Mouse (Mus musculus) testis, postnatal 10 days (tissue): ENCODE measurements at regions not wholly inside any gene's neighbourhood (a gene's known extent, or its start where the extent isn't known, plus 50 kb on each side); places are given as distances from the start of the nearest gene placed in this dataset.

Experiments
- DNase-seq: peaks from one replicate; pipeline ENCODE4 v3.0.0; 2021; ENCODE audit warnings: low spot score

DNA sequence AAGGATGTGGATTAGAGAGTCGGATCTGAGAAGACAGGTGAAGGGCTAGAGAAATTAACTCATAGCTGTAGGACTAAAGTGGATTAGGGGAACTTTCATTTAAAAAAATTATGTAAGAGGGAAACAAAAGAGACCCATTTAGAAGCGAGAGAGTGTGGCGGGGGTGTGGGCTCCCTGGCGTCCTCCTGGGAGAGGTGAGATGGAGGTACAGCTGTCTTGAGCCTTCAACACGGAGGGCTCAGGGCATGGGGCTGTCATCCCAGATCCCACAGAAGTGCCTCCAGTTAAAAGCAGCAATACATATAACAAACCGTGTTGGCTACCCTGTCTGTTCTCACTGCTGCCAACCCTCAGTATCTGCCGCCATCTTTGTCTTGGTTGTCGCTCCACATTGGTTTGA lies 284.6 kb upstream of the Prickle1 start:
- DNase-seq = no peak

DNA sequence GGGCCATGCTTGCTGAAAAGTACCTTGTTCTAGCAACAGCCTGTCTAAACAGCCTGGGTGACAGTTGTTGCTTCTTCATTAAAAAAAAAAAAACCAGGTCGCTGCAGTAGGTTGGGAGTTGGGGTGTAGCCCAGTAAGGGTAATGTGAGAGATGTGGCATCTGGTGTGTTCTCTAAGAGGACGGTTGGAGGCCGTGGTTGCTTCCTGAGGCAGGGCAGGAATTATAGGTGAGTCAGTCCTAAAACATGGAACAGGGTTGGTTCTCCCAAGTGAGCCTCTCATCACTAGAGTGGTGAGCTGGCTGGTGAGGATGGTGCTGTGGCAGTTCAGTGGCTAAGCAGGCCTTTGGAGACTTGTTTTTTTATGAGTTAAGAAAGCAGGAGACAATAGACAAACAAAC lies 283.3 kb upstream of the Prickle1 start:
- DNase-seq = no peak

DNA sequence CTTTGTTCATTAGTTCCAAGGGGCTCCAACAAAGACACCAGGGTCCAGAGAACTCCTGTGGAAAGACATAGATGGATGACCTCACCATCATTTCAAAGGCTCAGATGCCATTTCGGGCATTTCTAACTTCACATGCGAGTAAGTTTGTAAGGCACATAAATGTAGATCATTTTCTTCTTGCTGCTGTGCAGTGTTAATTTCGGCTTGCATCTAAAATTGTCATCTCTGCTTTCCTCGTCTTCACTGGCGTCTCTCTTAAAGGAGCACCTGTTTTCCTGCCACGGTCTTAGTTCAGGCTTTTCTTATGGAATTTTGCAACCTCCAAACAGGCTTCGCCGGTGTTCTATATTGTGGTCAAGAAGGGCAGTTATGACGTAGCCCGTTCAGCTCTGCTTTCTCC lies 280.6 kb upstream of the Prickle1 start:
- no peak for DNase-seq

DNA sequence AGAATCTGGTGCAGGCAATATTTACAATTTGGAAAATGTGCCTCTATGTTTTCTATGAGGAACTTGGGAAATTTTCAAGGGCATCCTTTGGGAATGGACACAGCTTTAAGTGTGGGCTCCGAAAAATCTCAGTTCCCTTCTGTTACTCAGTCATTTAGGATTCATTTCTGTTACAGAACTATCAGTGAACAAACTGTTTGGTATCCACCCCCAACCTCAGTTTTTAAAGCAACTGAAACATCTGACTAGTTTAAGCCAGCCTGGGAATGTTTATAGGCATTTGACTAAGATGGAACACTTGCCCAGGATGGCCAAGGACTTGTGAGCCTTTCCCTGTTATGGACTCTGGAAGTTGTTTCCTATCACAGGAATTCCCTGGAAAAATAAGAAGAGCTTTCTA lies 280.0 kb upstream of the Prickle1 start:
- DNase-seq = no peak

DNA sequence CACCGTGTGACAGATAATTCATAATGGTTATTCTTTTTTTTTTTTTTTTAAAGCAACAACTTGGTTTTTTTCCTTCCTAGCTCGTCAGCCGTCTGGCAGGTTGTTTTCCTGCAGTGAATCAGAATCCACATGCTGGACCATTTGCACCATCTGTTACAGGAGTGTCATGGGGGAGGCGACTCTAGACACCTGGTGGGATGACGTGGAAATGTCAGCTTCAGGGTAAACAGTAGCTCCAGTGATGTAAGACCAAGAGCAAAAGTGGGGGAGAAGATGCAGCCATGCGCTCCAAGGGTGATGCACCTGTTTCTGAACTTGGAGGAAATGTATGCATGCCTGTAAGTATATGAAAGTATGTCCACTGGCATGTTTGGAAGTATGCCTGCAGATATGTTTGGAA lies 278.5 kb upstream of the Prickle1 start:
- no peak for DNase-seq

DNA sequence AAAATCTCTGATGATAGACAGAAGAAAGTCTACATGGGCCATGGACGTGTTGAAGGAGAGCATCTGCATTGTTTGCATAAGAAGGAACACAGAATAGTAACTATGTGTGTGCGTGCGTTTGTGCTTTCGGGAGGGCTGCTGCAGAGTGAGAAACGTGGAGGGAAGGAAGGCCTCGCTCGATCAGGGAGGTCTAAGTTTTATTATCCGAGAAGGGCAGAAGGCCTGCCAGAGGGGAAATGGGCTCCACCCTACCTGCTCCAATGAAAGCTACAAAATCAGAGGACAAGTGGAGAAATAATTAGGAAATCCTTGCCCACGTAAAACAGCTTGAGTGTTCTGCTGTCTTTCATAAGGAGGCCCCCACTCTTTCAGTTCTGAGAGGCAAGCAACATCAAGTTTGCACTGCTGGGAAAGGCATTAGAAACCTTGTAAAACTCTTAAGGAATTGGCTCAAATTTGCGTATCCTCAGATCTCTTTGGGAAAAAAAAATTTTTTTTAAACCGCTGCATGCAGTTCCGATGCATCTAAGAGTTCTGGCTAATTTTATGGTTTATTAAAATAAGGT lies 261.7 kb upstream of the Prickle1 start:
- DNase-seq = no peak

DNA sequence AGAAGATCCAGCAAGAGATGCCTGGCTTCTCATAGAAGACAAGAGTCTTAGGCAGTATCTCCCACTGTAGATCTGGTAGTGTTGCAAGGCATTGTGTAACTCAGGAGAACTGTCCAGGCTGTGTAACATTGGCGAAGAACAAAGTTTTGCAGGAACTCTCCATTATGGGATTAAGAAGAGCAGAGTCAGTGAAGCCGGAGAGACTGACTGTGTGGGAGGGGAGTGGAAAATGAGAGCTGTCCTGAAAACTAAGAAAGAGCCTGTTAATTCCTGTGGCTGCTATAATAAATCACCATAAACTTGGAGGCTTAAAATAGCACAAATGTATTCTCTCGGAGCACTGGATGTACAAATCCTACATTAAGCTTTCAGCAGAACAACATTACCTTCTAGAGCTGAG lies 257.5 kb upstream of the Prickle1 start:
- DNase-seq = no peak

DNA sequence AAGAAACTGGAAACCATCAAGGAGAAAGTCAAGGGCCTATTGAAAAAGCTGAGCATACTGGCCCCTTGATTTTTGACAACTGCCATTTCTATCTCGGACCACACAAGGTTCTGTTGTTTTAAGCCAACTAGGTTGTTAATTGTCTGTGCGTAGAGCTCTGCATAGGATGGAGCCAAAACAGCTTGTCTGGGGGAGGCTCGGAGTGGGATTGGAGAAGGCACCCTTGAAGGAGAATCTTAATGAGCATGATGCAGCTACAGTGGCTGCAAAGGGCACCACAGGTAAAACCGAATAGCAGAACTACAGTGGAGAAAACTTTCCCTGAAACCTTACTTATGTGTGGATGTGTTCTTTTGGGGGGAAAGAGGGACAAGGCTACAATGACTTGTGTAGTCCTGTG lies 256.4 kb upstream of the Prickle1 start:
- no peak for DNase-seq

DNA sequence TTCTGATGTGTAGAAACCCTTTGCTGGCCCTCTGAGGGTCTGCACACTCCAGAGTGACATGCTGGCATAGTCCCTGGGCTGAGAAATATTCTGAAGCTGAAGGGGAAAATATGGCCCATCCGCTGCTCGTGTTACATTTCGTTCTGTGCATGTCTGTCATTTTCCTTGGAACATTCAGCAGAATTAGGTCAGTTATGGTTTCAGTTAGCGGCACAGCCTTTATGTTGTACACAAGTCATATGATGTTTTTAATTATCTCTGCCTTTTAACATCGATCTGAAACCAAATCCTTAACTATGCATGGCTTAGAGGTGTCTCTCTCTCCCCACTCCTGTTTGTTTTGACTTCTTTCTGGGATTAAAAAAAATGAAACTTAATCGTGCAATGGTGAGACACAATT lies 254.7 kb upstream of the Prickle1 start:
- DNase-seq = no peak

DNA sequence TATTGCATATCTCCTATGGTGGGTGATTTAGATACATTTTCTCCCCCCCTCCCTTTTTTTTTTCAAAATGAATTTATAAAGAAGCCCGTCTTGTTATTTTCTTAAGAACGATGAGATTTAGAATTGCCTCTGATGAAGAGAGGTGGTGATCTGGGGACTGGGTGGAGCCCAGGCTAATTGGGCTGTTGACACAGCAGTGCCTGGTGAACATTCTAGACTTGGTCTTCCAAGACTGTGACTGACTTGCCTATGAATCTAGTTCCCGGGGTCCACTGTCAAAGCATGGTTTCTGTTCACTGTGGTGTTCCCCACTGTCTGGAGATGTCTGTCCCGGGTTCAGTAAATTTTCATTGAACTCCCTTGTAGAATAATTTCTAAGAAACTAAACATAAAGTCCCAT lies 253.1 kb upstream of the Prickle1 start:
- no peak for DNase-seq

DNA sequence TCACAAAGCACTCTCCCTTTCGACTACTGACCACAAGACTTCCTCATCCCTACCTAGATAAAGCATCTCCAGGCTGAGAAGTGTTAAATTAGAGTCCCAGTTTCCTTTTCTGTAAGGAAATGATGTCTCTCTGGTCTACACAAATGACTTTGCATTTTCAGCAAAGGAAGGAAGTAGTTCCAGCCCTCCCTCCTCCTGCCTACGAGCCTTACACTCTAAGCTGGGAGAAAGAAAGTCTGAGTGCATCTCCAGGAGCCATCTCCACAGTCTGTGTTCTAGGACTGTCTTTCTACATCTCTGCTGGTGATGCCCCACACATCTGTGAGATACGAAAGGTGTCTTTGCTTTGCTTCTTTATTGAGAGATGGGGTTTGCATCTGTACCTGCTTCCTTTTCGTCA lies 251.1 kb upstream of the Prickle1 start:
- DNase-seq = no peak

DNA sequence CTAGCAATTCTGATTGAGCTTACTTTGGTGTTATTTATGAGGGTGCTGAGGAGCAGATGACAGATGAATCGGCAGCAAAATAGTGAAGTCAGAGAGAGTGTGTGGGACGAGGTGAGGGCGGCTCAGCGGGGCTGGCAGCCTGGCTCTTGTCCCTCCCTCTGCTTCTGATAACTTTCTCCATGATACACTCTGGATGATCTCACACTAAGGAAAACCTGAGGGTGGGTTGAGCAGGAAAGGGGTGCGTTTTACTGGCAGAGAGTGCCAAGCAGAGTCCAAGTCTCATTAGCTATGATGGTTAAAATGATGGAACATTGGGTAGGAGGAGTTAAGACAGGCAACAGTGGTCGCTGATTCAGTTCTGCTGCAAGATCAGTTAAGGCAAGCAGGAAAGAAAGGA lies 250.1 kb upstream of the Prickle1 start:
- no peak for DNase-seq

DNA sequence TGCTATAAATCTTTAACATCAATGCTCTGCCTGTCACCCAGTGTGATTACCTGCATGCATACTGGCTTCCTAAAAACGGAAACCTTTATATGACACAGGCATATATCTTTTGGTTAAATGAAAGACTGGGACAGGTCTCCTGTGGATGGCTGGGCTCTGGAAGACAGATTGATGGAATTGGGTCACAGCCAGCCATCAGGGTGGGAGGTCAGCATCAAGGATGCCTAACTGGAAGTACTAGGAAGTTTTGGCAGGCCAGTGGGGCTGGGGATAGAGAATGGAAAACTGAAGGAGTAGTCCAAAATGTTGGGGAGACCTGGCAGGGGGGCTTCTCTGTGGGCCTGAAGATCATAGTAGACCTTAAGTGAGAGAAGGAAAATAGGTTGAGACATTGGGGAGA lies 237.3 kb upstream of the Prickle1 start:
- DNase-seq = no peak

DNA sequence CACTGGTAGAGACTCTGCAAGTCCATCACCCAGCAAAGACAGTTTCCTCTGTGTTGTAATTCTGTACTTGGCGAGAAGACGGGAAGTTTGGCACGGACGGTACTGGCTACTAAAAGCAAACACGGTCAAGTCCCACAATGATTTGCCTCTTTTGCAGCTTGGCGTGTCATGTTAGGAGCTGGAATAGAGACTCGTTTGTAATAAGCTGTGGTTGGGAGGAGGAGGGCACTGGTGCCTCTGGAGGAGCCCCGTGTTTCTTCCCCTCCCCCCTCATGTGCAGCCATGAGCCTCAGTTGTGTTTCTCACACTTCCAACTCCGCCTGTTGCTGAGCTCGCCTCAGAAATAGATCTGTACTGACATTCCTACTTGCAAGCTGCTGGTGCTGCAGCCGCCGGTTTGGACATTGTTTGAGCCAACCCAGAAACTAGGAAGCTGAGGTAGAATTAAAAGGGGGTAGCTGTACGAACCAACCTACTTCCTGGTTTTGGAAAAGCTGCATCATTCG lies 236.8 kb upstream of the Prickle1 start:
- DNase-seq = no peak

DNA sequence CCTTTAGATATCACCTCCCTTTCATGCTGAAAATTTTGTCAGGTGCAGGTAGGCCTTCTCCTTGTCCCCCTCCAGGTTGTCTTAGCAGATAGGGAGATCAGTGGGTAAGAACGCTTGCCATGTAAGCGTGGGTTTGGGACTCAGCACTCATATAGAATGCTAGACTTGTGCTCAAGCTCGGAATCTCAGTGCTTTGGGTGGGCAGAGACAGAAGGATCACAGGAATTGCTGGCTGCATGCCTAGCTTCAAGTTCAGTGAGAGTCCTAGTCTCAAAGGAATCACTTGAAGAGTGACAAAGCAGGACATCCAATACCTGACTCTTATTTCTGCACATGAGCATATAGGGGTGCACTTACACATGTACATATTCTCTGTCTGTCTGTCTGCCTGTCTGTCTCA lies 235.5 kb upstream of the Prickle1 start:
- no peak for DNase-seq

DNA sequence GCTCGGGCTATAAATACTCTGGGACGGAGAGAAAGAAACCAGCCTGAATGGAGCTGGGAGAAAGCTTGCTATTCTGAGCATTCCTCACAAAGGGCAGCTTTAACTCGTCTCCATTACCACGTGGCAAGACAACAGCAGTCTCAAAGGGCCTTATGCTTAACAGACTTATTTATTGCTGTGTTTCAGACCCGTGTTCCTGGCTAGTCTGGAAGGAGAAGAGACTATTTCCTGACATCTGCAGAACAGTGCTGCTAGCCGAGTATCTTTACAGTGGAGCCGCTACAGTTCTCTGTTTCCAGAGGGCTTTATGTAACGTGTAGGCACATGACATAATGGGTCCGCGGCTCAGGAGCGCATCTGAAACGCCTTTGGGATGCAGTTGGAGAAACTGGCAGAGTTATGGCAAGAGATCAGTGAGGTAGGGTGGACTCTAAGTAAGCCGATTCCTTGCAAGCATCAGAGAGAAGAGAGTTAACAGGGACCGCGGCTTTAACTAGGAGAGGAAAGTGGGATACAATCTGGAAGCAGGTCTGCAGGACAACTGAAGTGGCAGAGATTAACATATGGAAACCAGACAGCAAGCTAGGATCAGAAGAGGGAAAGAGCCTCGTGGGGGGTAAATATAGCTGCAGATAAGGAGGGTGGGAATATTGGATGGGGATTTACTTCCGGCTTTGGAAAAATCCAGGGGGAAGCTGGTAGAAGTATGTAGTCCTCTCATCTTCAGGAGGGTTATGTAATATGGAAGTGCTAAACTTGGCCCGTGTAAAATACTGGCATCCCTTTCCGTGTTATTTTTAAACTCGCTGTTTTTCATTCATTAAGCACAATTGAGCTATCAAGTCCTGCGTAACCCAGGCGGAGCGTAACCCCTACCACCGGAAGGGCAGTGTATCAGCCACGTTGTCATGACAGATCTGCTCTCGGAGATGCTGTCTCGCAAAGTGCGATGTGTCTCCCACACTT lies 229.3 kb upstream of the Prickle1 start:
- DNase-seq = no peak

DNA sequence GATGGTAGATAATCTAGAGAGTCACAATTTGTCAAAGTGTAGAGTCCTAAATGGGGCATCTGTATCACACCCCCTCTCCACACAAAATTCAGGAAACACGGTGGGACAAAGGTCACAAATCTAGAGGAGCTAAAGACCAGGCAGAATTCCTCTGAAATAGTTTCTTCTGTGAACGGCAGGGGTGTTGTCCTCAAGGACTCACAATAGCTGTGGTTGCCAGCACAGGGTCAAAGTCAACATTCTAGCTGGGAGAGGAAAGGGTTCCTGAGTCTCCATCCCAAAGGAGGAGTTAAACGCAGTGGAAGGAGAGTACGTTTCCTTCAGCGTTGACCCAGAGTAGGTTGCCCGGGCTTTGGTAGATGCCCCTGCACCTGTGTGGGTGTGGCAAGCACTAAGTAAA lies 225.5 kb upstream of the Prickle1 start:
- DNase-seq = no peak

DNA sequence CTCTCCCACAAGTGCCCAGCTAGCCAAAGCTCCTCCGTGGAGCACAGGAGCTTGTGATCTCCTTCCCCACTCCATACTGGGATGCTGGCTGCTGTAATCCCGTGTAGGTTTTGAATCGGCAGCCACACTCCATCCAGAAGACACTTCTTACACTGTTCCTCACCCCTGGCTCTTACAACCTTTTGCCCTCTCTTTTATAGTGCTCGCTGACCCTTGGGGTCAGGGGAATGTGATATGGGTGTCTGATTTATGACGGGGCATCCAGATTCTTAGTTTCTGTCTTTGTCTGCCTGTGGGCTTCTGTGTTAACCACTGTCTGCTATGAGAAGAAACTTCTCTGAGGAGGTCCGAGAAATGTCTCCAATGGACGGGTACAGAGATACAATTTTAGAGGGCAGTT lies 216.3 kb upstream of the Prickle1 start:
- DNase-seq = no peak

DNA sequence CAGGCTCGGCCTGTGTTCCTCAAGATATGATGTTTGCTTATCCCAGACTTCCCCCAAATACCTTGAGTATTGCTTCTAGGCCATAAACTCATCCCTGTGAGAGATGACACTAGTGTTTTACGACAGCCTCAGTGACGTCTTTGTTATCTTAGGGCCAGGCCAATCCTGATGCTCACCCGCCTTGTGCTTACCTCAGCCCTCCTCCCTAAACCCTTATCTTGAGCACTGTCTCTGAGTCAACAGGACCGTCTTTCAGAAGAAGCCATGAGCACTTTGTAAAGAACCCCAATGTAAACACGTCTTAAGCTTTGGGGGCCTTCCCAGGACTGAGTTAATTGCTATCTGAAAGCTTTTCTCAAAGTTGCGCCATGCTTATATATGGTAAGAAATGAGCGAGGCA lies 212.3 kb upstream of the Prickle1 start:
- no peak for DNase-seq

DNA sequence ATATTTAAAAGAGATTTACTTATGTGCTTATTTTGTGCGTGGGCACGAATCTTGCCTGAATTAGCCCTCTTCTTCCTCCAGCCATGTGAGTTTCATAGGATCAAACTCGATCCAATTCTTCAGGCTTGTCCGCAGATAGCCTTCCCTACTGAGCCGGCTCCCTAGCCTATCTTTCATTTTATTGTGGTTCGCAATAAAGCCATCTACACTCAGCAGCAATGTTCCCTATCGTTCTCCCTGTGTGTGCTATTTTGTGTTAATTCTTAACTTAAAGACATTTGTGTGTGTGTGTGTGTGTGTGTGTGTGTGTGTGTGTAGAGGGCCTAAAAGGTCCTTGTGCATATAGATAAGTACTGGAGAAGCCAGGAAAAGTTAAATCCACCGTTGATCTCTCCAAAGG lies 211.8 kb upstream of the Prickle1 start:
- no peak for DNase-seq

DNA sequence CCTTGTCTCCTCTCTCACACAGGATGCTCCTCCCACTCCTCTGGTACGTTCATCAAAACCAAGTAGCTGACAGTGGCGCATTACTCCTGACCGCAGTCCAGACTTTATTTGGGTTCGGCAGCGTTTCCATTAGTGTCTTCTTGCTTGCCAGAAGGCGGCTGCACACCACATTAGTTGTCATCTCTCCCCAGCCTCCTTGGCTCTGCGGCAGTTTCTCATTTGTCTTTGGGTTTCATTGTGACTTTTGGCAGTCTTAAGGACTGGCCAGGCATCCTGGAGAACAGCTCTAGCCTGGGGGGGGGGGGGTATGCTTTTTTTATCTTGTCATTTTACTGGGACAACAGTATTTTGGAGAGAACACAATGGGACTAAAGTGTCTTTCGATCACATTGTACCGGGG lies 209.0 kb upstream of the Prickle1 start:
- no peak for DNase-seq

DNA sequence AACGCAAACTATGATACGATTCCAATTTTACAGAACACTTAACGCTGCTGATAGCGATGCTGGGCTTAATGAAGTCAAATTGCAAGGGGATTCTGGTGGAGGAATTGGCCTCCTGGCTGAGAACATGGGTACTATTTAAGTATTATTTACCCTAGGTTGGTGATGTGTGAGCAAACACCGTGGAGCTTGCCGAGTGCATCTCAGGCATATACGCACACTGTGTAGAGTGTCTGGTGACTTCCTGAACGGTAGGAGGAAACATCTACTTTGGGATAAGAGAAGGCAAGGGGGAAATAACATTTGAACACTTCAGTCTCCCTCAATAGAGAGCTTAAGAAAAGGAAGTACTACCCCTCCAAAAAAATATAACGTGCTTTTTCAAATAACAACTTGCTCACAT lies 194.8 kb upstream of the Prickle1 start:
- no peak for DNase-seq

DNA sequence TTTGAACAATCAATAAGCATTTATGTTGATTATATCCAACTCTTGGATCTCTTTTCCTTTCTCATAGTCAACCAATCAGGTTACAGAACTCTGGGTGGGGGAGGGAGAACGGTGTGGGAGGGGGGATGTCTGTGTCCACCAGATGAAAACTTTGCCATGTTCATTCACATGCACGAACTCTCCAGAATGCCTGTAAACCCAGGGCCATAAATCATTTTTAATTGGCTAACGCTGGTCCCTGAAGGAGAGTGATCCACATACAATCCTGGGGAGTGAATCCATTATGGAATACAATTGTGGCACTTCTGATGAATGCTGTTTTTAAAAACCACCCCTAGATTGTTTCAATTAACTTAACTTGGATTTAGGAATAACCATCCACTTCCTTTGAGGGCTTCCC lies 194.1 kb upstream of the Prickle1 start:
- DNase-seq = no peak

DNA sequence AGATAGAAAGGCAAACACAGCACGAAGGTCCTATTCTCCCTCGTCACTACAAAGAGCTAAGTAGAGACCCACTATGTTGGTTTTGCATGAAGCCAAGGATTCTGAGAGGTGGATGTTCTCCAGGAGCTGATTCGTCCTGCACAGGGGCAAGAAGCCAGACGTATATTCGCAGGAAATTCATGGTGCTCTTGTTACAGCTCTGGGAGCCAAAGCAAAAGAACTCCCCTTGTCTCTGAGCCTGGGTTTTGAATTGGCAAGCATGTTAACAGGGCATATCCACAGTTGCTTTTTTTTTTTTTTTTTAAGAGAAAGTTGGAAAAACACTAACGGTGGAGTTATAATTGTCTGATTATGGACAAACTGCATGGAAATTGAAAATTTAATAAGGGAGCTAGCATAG lies 191.7 kb upstream of the Prickle1 start:
- no peak for DNase-seq
